Mouse (Mus musculus): ENCODE results near the gene Gm8220. TPM values are rescaled to one million over a fixed set of nuclear protein-coding genes. Genes with fewer than 3 reads are reported as not detected.

The Gm8220 gene
- polyA plus RNA-seq (2017; shearing (Covaris generic)) = not detected

GRCm38 (mm10) chr14:44285280-44285679 is at the start of gene Gm8220:
TSS of gene Gm8220 (plus strand) at chr14:44285580.

GRCm38 (mm10) chr14:44338484-44338883 is 53.1 kb downstream of the Gm8220 start, which contains the start of gene Gm5930:
TSS of gene Gm5930 (minus strand) at chr14:44338584.

Other genes with a start within 250 kb of the Gm8220 start
- not detected for gene Ear2, start 182.9 kb upstream of the Gm8220 start, polyA plus RNA-seq (2017; shearing (Covaris generic))
- gene Gm3327, start 161.7 kb upstream of the Gm8220 start, polyA plus RNA-seq (2017; shearing (Covaris generic)) = not detected
- gene Gm8212, start 87.9 kb upstream of the Gm8220 start, polyA plus RNA-seq (2017; shearing (Covaris generic)) = not detected
- not detected for gene 4930503E14Rik, start 72.3 kb upstream of the Gm8220 start, polyA plus RNA-seq (2017; shearing (Covaris generic))
- not detected for gene Gm5930, start 53.0 kb downstream of the Gm8220 start, polyA plus RNA-seq (2017; shearing (Covaris generic))
- not detected for gene Gm8229, start 79.8 kb downstream of the Gm8220 start, polyA plus RNA-seq (2017; shearing (Covaris generic))
- not detected for gene Gm3371, start 125.1 kb downstream of the Gm8220 start, polyA plus RNA-seq (2017; shearing (Covaris generic))
- gene Gm8232, start 148.1 kb downstream of the Gm8220 start, polyA plus RNA-seq (2017; shearing (Covaris generic)) = not detected
- gene BC061237, start 206.9 kb downstream of the Gm8220 start, polyA plus RNA-seq (2017; shearing (Covaris generic)) = not detected
- not detected for gene Gm17093, start 232.7 kb downstream of the Gm8220 start, polyA plus RNA-seq (2017; shearing (Covaris generic))

All from effector memory CD4-positive, alpha-beta T cell, adult 5 months (primary cell).